Mouse (Mus musculus): ENCODE results near the gene Ankrd13c. TPM values are rescaled to one million over a fixed set of nuclear protein-coding genes. Genes with fewer than 3 reads are reported as not detected.

Ankrd13c gene
- polyA plus RNA-seq, 1 experiment from 2014 or later = 21.5 TPM

GRCm38 (mm10) chr3:157971151-157971550, 24.1 kb downstream of the Ankrd13c start:
- Histone ChIP-seq H3K27me3 (replicated peaks; ENCODE audit: control insufficient read depth, insufficient read depth, low read length) (no peaks in the 10 kb centered on the region), H3K9me3 (ENCODE audit: control insufficient read depth, low read length) (no peaks in the 10 kb centered on the region), H3K36me3 (ENCODE audit: control insufficient read depth, insufficient read depth, low read length) (peaks cover 8% of the 10 kb centered on the region), H3K4me3 (ENCODE audit: low read depth, low read length) (no peak overlapping the region), H3K4me2 (ENCODE audit: low read length) (no peak overlapping the region), H3K9ac (ENCODE audit: low read length) (no peak overlapping the region), H3K4me1 (replicated peaks; ENCODE audit: control insufficient read depth, insufficient read depth, low read length) (no peaks in the 10 kb centered on the region), H3K27ac (ENCODE audit: low read depth) (no peak overlapping the region)
- WGBS = 88% methylated on average over 2 of the region's 2 CpGs
- no peak for ATAC-seq (replicated peaks; ENCODE audit: low FRiP score, low TSS enrichment, low read depth)
- no peak for DNase-seq (ENCODE audit: low spot score)

- H3K4me3 ChIP-seq (ENCODE audit: low read depth, low read length) = no peak overlapping the region
- no peaks in the 10 kb centered on the region for H3K9me3 ChIP-seq (ENCODE audit: control insufficient read depth, low read length)
- H3K27me3 ChIP-seq (replicated peaks; ENCODE audit: control insufficient read depth, insufficient read depth, low read length) = no peaks in the 10 kb centered on the region
- DNase-seq (ENCODE audit: low spot score) (no peak), ATAC-seq (replicated peaks; ENCODE audit: low FRiP score, low TSS enrichment, low read depth) (no peak)
- no peaks in the 10 kb centered on the region for H3K4me1 ChIP-seq (replicated peaks; ENCODE audit: control insufficient read depth, insufficient read depth, low read length)
- no peak overlapping the region for H3K27ac ChIP-seq (ENCODE audit: low read depth)
- no peak overlapping the region for H3K9ac ChIP-seq (ENCODE audit: low read length)
- H3K36me3 ChIP-seq (ENCODE audit: control insufficient read depth, insufficient read depth, low read length) = peaks cover 8% of the 10 kb centered on the region
- 97% methylated on average over 2 of the region's 2 CpGs for WGBS
- no peak overlapping the region for H3K4me2 ChIP-seq (ENCODE audit: low read length)
Measured at GRCm38 (mm10) chr3:157973236-157973635, 26.2 kb downstream of the Ankrd13c start.

GRCm38 (mm10) chr3:157979619-157980018, 32.6 kb downstream of the Ankrd13c start:
- ATAC-seq (replicated peaks; ENCODE audit: low FRiP score, low TSS enrichment, low read depth) (no peak), DNase-seq (ENCODE audit: low spot score) (no peak)
- no peak overlapping the region for H3K4me3 ChIP-seq (ENCODE audit: low read depth, low read length)
- no peak overlapping the region for H3K27ac ChIP-seq (ENCODE audit: low read depth)
- no peaks in the 10 kb centered on the region for H3K4me1 ChIP-seq (replicated peaks; ENCODE audit: control insufficient read depth, insufficient read depth, low read length)
- H3K27me3 ChIP-seq (replicated peaks; ENCODE audit: control insufficient read depth, insufficient read depth, low read length) = no peaks in the 10 kb centered on the region
- H3K4me2 ChIP-seq (ENCODE audit: low read length) = no peak overlapping the region
- no peak overlapping the region for H3K9ac ChIP-seq (ENCODE audit: low read length)
- peaks cover 8% of the 10 kb centered on the region for H3K36me3 ChIP-seq (ENCODE audit: control insufficient read depth, insufficient read depth, low read length)
- H3K9me3 ChIP-seq (ENCODE audit: control insufficient read depth, low read length) = no peaks in the 10 kb centered on the region

- H3K4me2 ChIP-seq (ENCODE audit: low read length) = no peak overlapping the region
- DNase-seq (ENCODE audit: low spot score) = no peak
- H3K27ac ChIP-seq (ENCODE audit: low read depth) = no peak overlapping the region
- no peaks in the 10 kb centered on the region for H3K4me1 ChIP-seq (replicated peaks; ENCODE audit: control insufficient read depth, insufficient read depth, low read length)
- peak; percentile 60; the same call in 1 of the 2 replicates for ATAC-seq (replicated peaks; ENCODE audit: low FRiP score, low TSS enrichment, low read depth)
- no peak overlapping the region for H3K9ac ChIP-seq (ENCODE audit: low read length)
- H3K36me3 ChIP-seq (ENCODE audit: control insufficient read depth, insufficient read depth, low read length) = peaks cover 38% of the 10 kb centered on the region
- no peaks in the 10 kb centered on the region for H3K27me3 ChIP-seq (replicated peaks; ENCODE audit: control insufficient read depth, insufficient read depth, low read length)
- H3K4me3 ChIP-seq (ENCODE audit: low read depth, low read length) = no peak overlapping the region
- no peaks in the 10 kb centered on the region for H3K9me3 ChIP-seq (ENCODE audit: control insufficient read depth, low read length)
Measured at GRCm38 (mm10) chr3:157993322-157993721, 46.3 kb downstream of the Ankrd13c start.

- Histone ChIP-seq H3K36me3 (ENCODE audit: control insufficient read depth, insufficient read depth, low read length) (peaks cover 23% of the 10 kb centered on the region), H3K4me3 (ENCODE audit: low read depth, low read length) (no peak overlapping the region), H3K27ac (ENCODE audit: low read depth) (no peak overlapping the region), H3K9me3 (ENCODE audit: control insufficient read depth, low read length) (no peaks in the 10 kb centered on the region), H3K27me3 (replicated peaks; ENCODE audit: control insufficient read depth, insufficient read depth, low read length) (no peaks in the 10 kb centered on the region), H3K4me2 (ENCODE audit: low read length) (no peak overlapping the region), H3K4me1 (replicated peaks; ENCODE audit: control insufficient read depth, insufficient read depth, low read length) (no peaks in the 10 kb centered on the region), H3K9ac (ENCODE audit: low read length) (no peak overlapping the region)
- DNase-seq (ENCODE audit: low spot score) (no peak), ATAC-seq (replicated peaks; ENCODE audit: low FRiP score, low TSS enrichment, low read depth) (no peak)
- WGBS = 92% methylated on average over 2 of the region's 2 CpGs
Measured at GRCm38 (mm10) chr3:157995726-157996125, 48.7 kb downstream of the Ankrd13c start.

- ATAC-seq (replicated peaks; ENCODE audit: low FRiP score, low TSS enrichment, low read depth) = no peak
- H3K4me1 ChIP-seq (replicated peaks; ENCODE audit: control insufficient read depth, insufficient read depth, low read length) = no peaks in the 10 kb centered on the region
- no peaks in the 10 kb centered on the region for H3K9me3 ChIP-seq (ENCODE audit: control insufficient read depth, low read length)
- H3K36me3 ChIP-seq (ENCODE audit: control insufficient read depth, insufficient read depth, low read length) = peaks cover 43% of the 10 kb centered on the region
- no peak overlapping the region for H3K9ac ChIP-seq (ENCODE audit: low read length)
- H3K4me3 ChIP-seq (ENCODE audit: low read depth, low read length) = no peak overlapping the region
- H3K4me2 ChIP-seq (ENCODE audit: low read length) = no peak overlapping the region
- no peaks in the 10 kb centered on the region for H3K27me3 ChIP-seq (replicated peaks; ENCODE audit: control insufficient read depth, insufficient read depth, low read length)
- H3K27ac ChIP-seq (ENCODE audit: low read depth) = no peak overlapping the region
- WGBS = 83% methylated on average over 1 of the region's 1 CpGs
- DNase-seq (ENCODE audit: low spot score) = no peak
Measured at GRCm38 (mm10) chr3:157998742-157999369, 51.8 kb downstream of the Ankrd13c start.

- Histone ChIP-seq H3K4me3 (ENCODE audit: low read depth, low read length) (no peak overlapping the region), H3K36me3 (ENCODE audit: control insufficient read depth, insufficient read depth, low read length) (peaks cover 82% of the 10 kb centered on the region), H3K9me3 (ENCODE audit: control insufficient read depth, low read length) (no peaks in the 10 kb centered on the region), H3K9ac (ENCODE audit: low read length) (no peak overlapping the region), H3K27ac (ENCODE audit: low read depth) (no peak overlapping the region), H3K4me2 (ENCODE audit: low read length) (no peak overlapping the region), H3K27me3 (replicated peaks; ENCODE audit: control insufficient read depth, insufficient read depth, low read length) (no peaks in the 10 kb centered on the region), H3K4me1 (replicated peaks; ENCODE audit: control insufficient read depth, insufficient read depth, low read length) (no peaks in the 10 kb centered on the region)
- WGBS = 64% methylated on average over 1 of the region's 1 CpGs
- ATAC-seq (replicated peaks; ENCODE audit: low FRiP score, low TSS enrichment, low read depth) = no peak
- DNase-seq (ENCODE audit: low spot score) = no peak
Measured at GRCm38 (mm10) chr3:158008647-158009046, 61.6 kb downstream of the Ankrd13c start.

GRCm38 (mm10) chr3:158009762-158010320, 62.8 kb downstream of the Ankrd13c start:
- Histone ChIP-seq H3K4me1 (replicated peaks; ENCODE audit: control insufficient read depth, insufficient read depth, low read length) (no peaks in the 10 kb centered on the region), H3K36me3 (ENCODE audit: control insufficient read depth, insufficient read depth, low read length) (peaks cover 82% of the 10 kb centered on the region), H3K4me3 (ENCODE audit: low read depth, low read length) (no peak overlapping the region), H3K4me2 (ENCODE audit: low read length) (no peak overlapping the region), H3K27me3 (replicated peaks; ENCODE audit: control insufficient read depth, insufficient read depth, low read length) (no peaks in the 10 kb centered on the region), H3K9me3 (ENCODE audit: control insufficient read depth, low read length) (no peaks in the 10 kb centered on the region), H3K27ac (ENCODE audit: low read depth) (no peak overlapping the region), H3K9ac (ENCODE audit: low read length) (no peak overlapping the region)
- WGBS = 48% methylated on average over 1 of the region's 1 CpGs
- DNase-seq (ENCODE audit: low spot score) = no peak
- ATAC-seq (replicated peaks; ENCODE audit: low FRiP score, low TSS enrichment, low read depth) = peak; percentile 38; the same call in 1 of the 2 replicates

- Histone ChIP-seq H3K27me3 (replicated peaks; ENCODE audit: control insufficient read depth, insufficient read depth, low read length) (no peaks in the 10 kb centered on the region), H3K9me3 (ENCODE audit: control insufficient read depth, low read length) (no peaks in the 10 kb centered on the region), H3K36me3 (ENCODE audit: control insufficient read depth, insufficient read depth, low read length) (peaks cover 15% of the 10 kb centered on the region), H3K4me2 (ENCODE audit: low read length) (peak overlapping the region; percentile 81), H3K4me1 (replicated peaks; ENCODE audit: control insufficient read depth, insufficient read depth, low read length) (peaks cover 19% of the 10 kb centered on the region), H3K27ac (ENCODE audit: low read depth) (peak overlapping the region; percentile 97), H3K4me3 (ENCODE audit: low read depth, low read length) (peak overlapping the region; percentile 90), H3K9ac (ENCODE audit: low read length) (peak overlapping the region; percentile 96)
- under 1% methylated on average over 55 of the region's 61 CpGs for WGBS
- peak; percentile 88 for ATAC-seq (replicated peaks; ENCODE audit: low FRiP score, low TSS enrichment, low read depth)
- DNase-seq (ENCODE audit: low spot score) = peak; percentile 94
Measured at GRCm38 (mm10) chr3:158031371-158031925, 84.4 kb downstream of the Ankrd13c start.
